Mouse (Mus musculus): ENCODE results near the gene Prph2.

GRCm38 (mm10) chr17:46929277-46929676, 19.0 kb downstream of the Prph2 start:
- TF ChIP-seq CTCF (IDR thresholded peaks at IDR 0.05; ENCODE audit: control insufficient read depth, insufficient read depth, insufficient replicate concordance, low read depth, low read length), result no peak
- no peak for TF ChIP-seq POLR2A (IDR thresholded peaks at IDR 0.05; ENCODE audit: control insufficient read depth, low read depth, low read length)

Measured in testis, adult 2 months (tissue).